Mouse (Mus musculus): Measurements from ENCODE around the gene Map4k3.
"Not testable (repeated sequence)": the region's sequence is repeated elsewhere in the genome, so short reads cannot be mapped to it uniquely, and the experiment has no call there.

Map4k3 gene

GRCm38 (mm10) chr17:80546227-80546626 lies 182.1 kb downstream of the Map4k3 start:
- Histone ChIP-seq H3K9me3 (ENCODE audit: low read length) (no peaks in the 10 kb centered on the region), H3K4me3 (replicated peaks; ENCODE audit: low read length) (no peak overlapping the region), H3K4me1 (replicated peaks; ENCODE audit: low read depth, low read length) (peaks cover 25% of the 10 kb centered on the region), H3K36me3 (ENCODE audit: insufficient read depth, low read length) (no peaks in the 10 kb centered on the region), H3K27me3 (ENCODE audit: insufficient read depth, low read length) (peaks cover 3% of the 10 kb centered on the region; the same call in 1 of the 2 replicates)
- TF ChIP-seq POU5F1 (IDR thresholded peaks at IDR 0.05; ENCODE audit: borderline replicate concordance, low read length) (no peak), NANOG (IDR thresholded peaks at IDR 0.05; ENCODE audit: borderline replicate concordance, low read length) (no peak), CTCF (conservative IDR thresholded peaks at IDR 0.05; ENCODE audit: low read length) (no peak)

DNA sequence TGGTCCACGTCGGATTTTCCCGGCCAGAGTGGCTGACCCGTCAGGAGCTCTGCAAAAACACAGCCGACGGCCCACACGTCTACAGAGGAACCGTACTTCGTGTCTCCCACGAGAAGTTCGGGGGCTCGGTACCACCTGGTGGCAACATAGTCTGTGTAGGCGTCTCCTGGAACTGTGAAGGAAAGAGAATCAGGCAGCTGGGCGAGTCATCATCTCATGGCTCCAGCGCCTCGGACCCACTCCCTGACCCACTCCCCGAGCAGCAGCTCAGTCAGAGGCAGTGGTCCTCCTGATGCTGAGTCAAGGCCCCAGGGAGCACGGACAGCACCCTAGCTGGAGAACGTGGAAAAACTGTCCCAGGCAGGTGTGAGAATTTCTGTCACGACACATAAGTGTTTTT lies 184.6 kb downstream of the Map4k3 start:
- no peaks in the 10 kb centered on the region for H3K9me3 ChIP-seq (ENCODE audit: low read length)
- H3K36me3 ChIP-seq (ENCODE audit: insufficient read depth, low read length) = no peaks in the 10 kb centered on the region
- H3K4me3 ChIP-seq (replicated peaks; ENCODE audit: low read length) = 0 out of 2 replicates have a peak overlapping the region, but pooled peaks have one; percentile 41
- H3K4me1 ChIP-seq (replicated peaks; ENCODE audit: low read depth, low read length) = peaks cover 21% of the 10 kb centered on the region
- TF ChIP-seq CTCF (conservative IDR thresholded peaks at IDR 0.05; ENCODE audit: low read length) (no peak), NANOG (IDR thresholded peaks at IDR 0.05; ENCODE audit: borderline replicate concordance, low read length) (no peak), POU5F1 (IDR thresholded peaks at IDR 0.05; ENCODE audit: borderline replicate concordance, low read length) (no peak)
- H3K27me3 ChIP-seq (ENCODE audit: insufficient read depth, low read length) = peaks cover 3% of the 10 kb centered on the region; the same call in 1 of the 2 replicates

GRCm38 (mm10) chr17:80537136-80537535 lies 191.1 kb downstream of the Map4k3 start:
- Histone ChIP-seq H3K4me1 (replicated peaks; ENCODE audit: low read depth, low read length) (peaks cover 18% of the 10 kb centered on the region), H3K36me3 (ENCODE audit: insufficient read depth, low read length) (no peaks in the 10 kb centered on the region), H3K4me3 (replicated peaks; ENCODE audit: low read length) (no peak overlapping the region), H3K27me3 (ENCODE audit: insufficient read depth, low read length) (no peaks in the 10 kb centered on the region), H3K9me3 (ENCODE audit: low read length) (no peaks in the 10 kb centered on the region)
- TF ChIP-seq POU5F1 (IDR thresholded peaks at IDR 0.05; ENCODE audit: borderline replicate concordance, low read length) = no peak
- TF ChIP-seq CTCF (conservative IDR thresholded peaks at IDR 0.05; ENCODE audit: low read length) = no peak
- TF ChIP-seq NANOG (IDR thresholded peaks at IDR 0.05; ENCODE audit: borderline replicate concordance, low read length) = no peak

GRCm38 (mm10) chr17:80535633-80536032 lies 192.7 kb downstream of the Map4k3 start:
- TF ChIP-seq NANOG (IDR thresholded peaks at IDR 0.05; ENCODE audit: borderline replicate concordance, low read length) (no peak), POU5F1 (IDR thresholded peaks at IDR 0.05; ENCODE audit: borderline replicate concordance, low read length) (no peak), CTCF (conservative IDR thresholded peaks at IDR 0.05; ENCODE audit: low read length) (no peak)
- H3K27me3 ChIP-seq (ENCODE audit: insufficient read depth, low read length) = no peaks in the 10 kb centered on the region
- H3K9me3 ChIP-seq (ENCODE audit: low read length) = no peaks in the 10 kb centered on the region
- no peak overlapping the region for H3K4me3 ChIP-seq (replicated peaks; ENCODE audit: low read length)
- peaks cover 12% of the 10 kb centered on the region; the same call in 1 of the 2 replicates for H3K4me1 ChIP-seq (replicated peaks; ENCODE audit: low read depth, low read length)
- no peaks in the 10 kb centered on the region for H3K36me3 ChIP-seq (ENCODE audit: insufficient read depth, low read length)

DNA sequence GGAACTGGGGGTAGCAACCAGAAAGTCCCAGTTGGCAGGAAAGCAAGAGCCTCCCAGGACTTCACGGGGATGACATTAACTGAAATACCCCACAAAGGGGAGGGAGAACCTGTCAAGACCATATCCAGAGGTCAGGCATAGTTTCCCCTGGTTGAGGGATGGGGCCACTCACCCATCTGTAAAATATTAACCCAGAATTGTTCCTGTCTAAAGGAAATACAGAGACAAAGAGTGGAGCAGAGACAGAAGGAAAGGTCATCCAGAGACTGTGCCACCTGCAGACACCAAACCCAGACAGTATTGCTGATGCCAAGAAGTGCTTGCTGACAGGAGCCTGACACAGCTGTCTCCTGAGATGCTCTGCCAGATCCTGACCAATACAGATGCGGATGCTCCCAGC lies 196.9 kb downstream of the Map4k3 start:
- not testable (repeated sequence) for H3K9me3 ChIP-seq (ENCODE audit: low read length); H3K4me3 ChIP-seq (replicated peaks; ENCODE audit: low read length); H3K27me3 ChIP-seq (ENCODE audit: insufficient read depth, low read length); H3K36me3 ChIP-seq (ENCODE audit: insufficient read depth, low read length); H3K4me1 ChIP-seq (replicated peaks; ENCODE audit: low read depth, low read length)
